Mouse (Mus musculus) gastrocnemius, postnatal 14 days (tissue): ENCODE results near the gene Pcsk4. TPM values are rescaled to one million over a fixed set of nuclear protein-coding genes. Genes with fewer than 3 reads are reported as not detected.

ENCODE experiments used
- DNase-seq: peaks from one replicate; pipeline ENCODE4 v3.0.0; 2021; ENCODE audit warnings: mixed read lengths
- intact Hi-C: fragments of 180-260 bp; cut with DNase I; formaldehyde crosslinking; loops from one replicate; pipeline ENCODE4 v1.15.1; 2025; ENCODE audit warnings: low total_unique reads
- total RNA-seq, 2 experiments: library from RNA; stranded (reverse); gene quantifications; 2 replicates each; pipeline ENCODE4 v1.2.3; 2021

The Pcsk4 gene
- total RNA-seq, 2 experiments from 2014 or later: 0.53 to 1.2 TPM

GRCm38 (mm10) chr10:80302471-80302881, 26.8 kb downstream of the Pcsk4 start:
- peak; percentile 86 for DNase-seq
- intact Hi-C loops: no loop called here

GRCm38 (mm10) chr10:80302082-80302355, 27.3 kb downstream of the Pcsk4 start:
- DNase-seq: no peak
- intact Hi-C loops: no loop called here

- intact Hi-C loops: no loop called here
Measured at GRCm38 (mm10) chr10:80301256-80302081, 27.8 kb downstream of the Pcsk4 start.

GRCm38 (mm10) chr10:80300672-80301181, 28.6 kb downstream of the Pcsk4 start:
- intact Hi-C loops: no loop called here
- no peak for DNase-seq

More at GRCm38 (mm10) chr10:80301256-80302081, 27.8 kb downstream of the Pcsk4 start:
- DNase-seq: no peak

GRCm38 (mm10) chr10:80299824-80300223, 29.5 kb downstream of the Pcsk4 start:
- intact Hi-C loops: loop anchor here (5.0 kb wide), 1 partner anchor 52 kb away; no protein-coding TSS in a partner anchor
- no peak for DNase-seq

GRCm38 (mm10) chr10:80299301-80299700, 30.0 kb downstream of the Pcsk4 start:
- intact Hi-C loops: loop anchor here (5.0 kb wide), 1 partner anchor 53 kb away; no protein-coding TSS in a partner anchor
- DNase-seq: no peak

- peak; percentile 51 for DNase-seq
- intact Hi-C loops: loop anchor here (5.0 kb wide), 1 partner anchor 54 kb away; no protein-coding TSS in a partner anchor
Measured at GRCm38 (mm10) chr10:80298571-80299281, 30.6 kb downstream of the Pcsk4 start.

GRCm38 (mm10) chr10:80297526-80298133, 31.7 kb downstream of the Pcsk4 start:
- intact Hi-C loops: loop anchor here (5.0 kb wide), 1 partner anchor 55 kb away; no protein-coding TSS in a partner anchor
- DNase-seq: no peak

- no peak for DNase-seq
- intact Hi-C loops: loop anchor here (5.0 kb wide), 1 partner anchor 55 kb away; no protein-coding TSS in a partner anchor
Measured at GRCm38 (mm10) chr10:80296824-80297223, 32.5 kb downstream of the Pcsk4 start.

- intact Hi-C loops: loop anchor here (5.0 kb wide), 1 partner anchor 56 kb away; no protein-coding TSS in a partner anchor
- DNase-seq: peak; percentile 74
Measured at GRCm38 (mm10) chr10:80295618-80296425, 33.5 kb downstream of the Pcsk4 start, which contains the start of gene Apc2. Apc2 (plus strand) TSS chr10:80295977.

GRCm38 (mm10) chr10:80294788-80295303, 34.5 kb downstream of the Pcsk4 start:
- no peak for DNase-seq
- intact Hi-C loops: loop anchor here (5.0 kb wide), 1 partner anchor 57 kb away; no protein-coding TSS in a partner anchor

GRCm38 (mm10) chr10:80294311-80294710, 35.0 kb downstream of the Pcsk4 start:
- intact Hi-C loops: no loop called here
- DNase-seq: no peak

GRCm38 (mm10) chr10:80293325-80293724, 36.0 kb downstream of the Pcsk4 start:
- intact Hi-C loops: no loop called here
- no peak for DNase-seq

GRCm38 (mm10) chr10:80292251-80293146, 36.8 kb downstream of the Pcsk4 start, which contains the start of gene Rps15:
Rps15 (plus strand) TSS chr10:80292453.
- intact Hi-C loops: no loop called here
- peak; percentile 97 for DNase-seq

GRCm38 (mm10) chr10:80288657-80289056, 40.6 kb downstream of the Pcsk4 start:
- intact Hi-C loops: no loop called here
- no peak for DNase-seq

GRCm38 (mm10) chr10:80288097-80288496, 41.2 kb downstream of the Pcsk4 start:
- DNase-seq: no peak
- intact Hi-C loops: no loop called here

GRCm38 (mm10) chr10:80285222-80286070, 43.9 kb downstream of the Pcsk4 start:
- DNase-seq: no peak
- intact Hi-C loops: no loop called here
